Mouse (Mus musculus) hindbrain, embryonic 11.5 days (tissue): Measurements from ENCODE around the gene Rfx8. TPM values are rescaled to one million over a fixed set of nuclear protein-coding genes. Genes with fewer than 3 reads are reported as not detected.
A peak's percentile ranks its signal among the peaks of the same experiment; 100 is the strongest.

ENCODE experiments used
- ATAC-seq: fragments of 200-750 bp; cut with Nextera tagmentation; 2 replicates; pipeline ENCODE4 v1.8.0; 2017; ENCODE audit warnings: mild to moderate bottlenecking, moderate TSS enrichment, moderate library complexity; ENCODE audit not compliant: low FRiP score
- DNase-seq: peaks from one replicate; pipeline ENCODE4 v3.0.0-alpha.2; 2015; ENCODE audit warnings: low spot score
- H3K27ac ChIP-seq: fragments of 300-500 bp; sonication (generic); 2 replicates; pipeline ENCODE4 v1.5.1; 2014; ENCODE audit warnings: mild to moderate bottlenecking, low read depth, low read length
- H3K27me3 ChIP-seq: fragments of 300-500 bp; sonication (generic); 2 replicates; pipeline ENCODE4 v1.6.1; 2014; ENCODE audit warnings: mild to moderate bottlenecking, low read length, moderate library complexity, mixed read lengths; ENCODE audit not compliant: control insufficient read depth, insufficient read depth
- H3K36me3 ChIP-seq: fragments of 300-500 bp; sonication (generic); 2 replicates; pipeline ENCODE4 v1.6.1; 2014; ENCODE audit warnings: mild to moderate bottlenecking, low read length, moderate library complexity, mixed read lengths; ENCODE audit not compliant: control insufficient read depth, insufficient read depth
- H3K4me1 ChIP-seq: fragments of 300-500 bp; sonication (generic); replicated peaks from 2 replicates; pipeline ENCODE4 v1.6.1; 2014; ENCODE audit warnings: low read length, mixed read lengths; ENCODE audit not compliant: control insufficient read depth, insufficient read depth
- H3K4me2 ChIP-seq: fragments of 300-500 bp; sonication (generic); replicated peaks from 2 replicates; pipeline ENCODE4 v1.6.1; 2014; ENCODE audit warnings: mild to moderate bottlenecking, low read depth, low read length
- H3K4me3 ChIP-seq: fragments of 300-500 bp; sonication (generic); 2 replicates; pipeline ENCODE4 v1.5.1; 2014; ENCODE audit warnings: low read depth, low read length
- H3K9ac ChIP-seq: fragments of 300-500 bp; sonication (generic); 2 replicates; pipeline ENCODE4 v1.6.1; 2014; ENCODE audit warnings: low read depth, low read length
- H3K9me3 ChIP-seq: fragments of 300-500 bp; sonication (generic); 2 replicates; pipeline ENCODE4 v1.6.1; 2016; ENCODE audit warnings: low read length; ENCODE audit not compliant: control insufficient read depth
- WGBS: fragments of 180-500 bp; shearing (Covaris S2); extraction: QIAGEN DNeasy Blood & Tissue Kit; methylation state at CpG from one replicate; pipeline ENCODE4 v1.1.7; 2014; 5-methylcytosine and 5-hydroxymethylcytosine counted together
- polyA plus RNA-seq: library from polyadenylated mRNA; unstranded; fragments of >200 nt; fragmentation: Nextera tagmentation; extraction: Ambion mirVana; gene quantifications from 2 replicates; pipeline ENCODE4 v1.2.1, GENCODE M21; 2014

Gene Rfx8
- polyA plus RNA-seq, 1 experiment from 2014 or later = 0.42 TPM

- H3K27ac ChIP-seq = peak overlapping the region; percentile 20; the same call in 1 of the 2 replicates
- H3K4me1 ChIP-seq = peaks cover 7% of the 10 kb centered on the region; the same call in 1 of the 2 replicates
- H3K9me3 ChIP-seq = no peaks in the 10 kb centered on the region
- no peak overlapping the region for H3K4me2 ChIP-seq
- ATAC-seq = no peak
- H3K27me3 ChIP-seq = no peaks in the 10 kb centered on the region
- no peaks in the 10 kb centered on the region for H3K36me3 ChIP-seq
- H3K4me3 ChIP-seq = no peak overlapping the region
- 58% methylated on average over 9 of the region's 9 CpGs for WGBS
- DNase-seq = no peak
- H3K9ac ChIP-seq = no peak overlapping the region
Measured at GRCm38 (mm10) chr1:39731543-39731942, 10.7 kb upstream of the Rfx8 start.

GRCm38 (mm10) chr1:39730868-39731267, 10.1 kb upstream of the Rfx8 start:
- Histone ChIP-seq H3K4me1 (peaks cover 4% of the 10 kb centered on the region; the same call in 1 of the 2 replicates), H3K36me3 (no peaks in the 10 kb centered on the region), H3K9ac (no peak overlapping the region), H3K9me3 (no peaks in the 10 kb centered on the region), H3K4me2 (no peak overlapping the region), H3K27me3 (no peaks in the 10 kb centered on the region), H3K4me3 (no peak overlapping the region), H3K27ac (no peak overlapping the region; the same call in 1 of the 2 replicates)
- 61% methylated on average over 5 of the region's 5 CpGs for WGBS
- DNase-seq (no peak), ATAC-seq (no peak)

GRCm38 (mm10) chr1:39729919-39730318, 9.1 kb upstream of the Rfx8 start:
- Histone ChIP-seq H3K36me3 (no peaks in the 10 kb centered on the region), H3K4me2 (no peak overlapping the region), H3K9me3 (no peaks in the 10 kb centered on the region), H3K9ac (no peak overlapping the region), H3K4me3 (no peak overlapping the region), H3K27me3 (no peaks in the 10 kb centered on the region), H3K27ac (no peak overlapping the region), H3K4me1 (no peaks in the 10 kb centered on the region)
- ATAC-seq (no peak), DNase-seq (no peak)
- WGBS = 83% methylated on average over 6 of the region's 6 CpGs

- H3K4me1 ChIP-seq = peaks cover 2% of the 10 kb centered on the region; the same call in 1 of the 2 replicates
- H3K9me3 ChIP-seq = no peaks in the 10 kb centered on the region
- H3K4me3 ChIP-seq = peak overlapping the region; percentile 56; the same call in 1 of the 2 replicates
- H3K36me3 ChIP-seq = no peaks in the 10 kb centered on the region
- 21% methylated on average over 9 of the region's 9 CpGs for WGBS
- H3K27ac ChIP-seq = no peak overlapping the region
- no peak for DNase-seq
- H3K4me2 ChIP-seq = peak overlapping the region; percentile 94
- peak; percentile 30; the same call in 1 of the 2 replicates for ATAC-seq
- H3K27me3 ChIP-seq = no peaks in the 10 kb centered on the region
- peak overlapping the region; percentile 81; the same call in 1 of the 2 replicates for H3K9ac ChIP-seq
Measured at GRCm38 (mm10) chr1:39721351-39721726, 542 bp upstream of the Rfx8 start.

GRCm38 (mm10) chr1:39720186-39720585, 611 bp downstream of the Rfx8 start:
- Histone ChIP-seq H3K27me3 (no peaks in the 10 kb centered on the region), H3K4me3 (peak overlapping the region; percentile 56; the same call in 1 of the 2 replicates), H3K36me3 (no peaks in the 10 kb centered on the region), H3K9me3 (no peaks in the 10 kb centered on the region), H3K27ac (no peak overlapping the region), H3K9ac (peak overlapping the region; percentile 81), H3K4me1 (peaks cover 2% of the 10 kb centered on the region; the same call in 1 of the 2 replicates), H3K4me2 (peak overlapping the region; percentile 94)
- 35% methylated on average over 2 of the region's 2 CpGs for WGBS
- ATAC-seq (no peak), DNase-seq (no peak)

- H3K27ac ChIP-seq = no peak overlapping the region
- no peak overlapping the region for H3K9ac ChIP-seq
- 90% methylated on average over 7 of the region's 7 CpGs for WGBS
- H3K4me3 ChIP-seq = no peak overlapping the region
- H3K4me1 ChIP-seq = no peaks in the 10 kb centered on the region; the same call in 1 of the 2 replicates
- DNase-seq = no peak
- H3K27me3 ChIP-seq = no peaks in the 10 kb centered on the region
- H3K36me3 ChIP-seq = no peaks in the 10 kb centered on the region
- H3K9me3 ChIP-seq = no peaks in the 10 kb centered on the region
- no peak overlapping the region for H3K4me2 ChIP-seq
- ATAC-seq = no peak
Measured at GRCm38 (mm10) chr1:39715551-39715950, 5.2 kb downstream of the Rfx8 start.

- no peak overlapping the region for H3K9ac ChIP-seq
- H3K27me3 ChIP-seq = no peaks in the 10 kb centered on the region
- ATAC-seq = no peak
- H3K36me3 ChIP-seq = no peaks in the 10 kb centered on the region
- DNase-seq = no peak
- no peak overlapping the region for H3K27ac ChIP-seq
- no peak overlapping the region for H3K4me3 ChIP-seq
- H3K9me3 ChIP-seq = no peaks in the 10 kb centered on the region
- 74% methylated on average over 3 of the region's 3 CpGs for WGBS
- H3K4me1 ChIP-seq = no peaks in the 10 kb centered on the region
- no peak overlapping the region for H3K4me2 ChIP-seq
Measured at GRCm38 (mm10) chr1:39714729-39715128, 6.1 kb downstream of the Rfx8 start.

- no peak for DNase-seq
- H3K4me1 ChIP-seq = no peaks in the 10 kb centered on the region
- H3K9me3 ChIP-seq = no peaks in the 10 kb centered on the region
- no peaks in the 10 kb centered on the region for H3K36me3 ChIP-seq
- WGBS = 65% methylated on average over 16 of the region's 16 CpGs
- no peak for ATAC-seq
- H3K4me3 ChIP-seq = no peak overlapping the region
- no peaks in the 10 kb centered on the region for H3K27me3 ChIP-seq
- no peak overlapping the region for H3K9ac ChIP-seq
- no peak overlapping the region for H3K4me2 ChIP-seq
- no peak overlapping the region for H3K27ac ChIP-seq
Measured at GRCm38 (mm10) chr1:39713842-39714658, 6.7 kb downstream of the Rfx8 start.

GRCm38 (mm10) chr1:39713300-39713699, 7.5 kb downstream of the Rfx8 start:
- WGBS = 89% methylated on average over 8 of the region's 8 CpGs
- DNase-seq (no peak), ATAC-seq (no peak)
- Histone ChIP-seq H3K4me2 (no peak overlapping the region), H3K36me3 (no peaks in the 10 kb centered on the region), H3K9ac (no peak overlapping the region), H3K4me3 (no peak overlapping the region), H3K4me1 (no peaks in the 10 kb centered on the region), H3K9me3 (no peaks in the 10 kb centered on the region), H3K27me3 (no peaks in the 10 kb centered on the region), H3K27ac (no peak overlapping the region)
